Mouse (Mus musculus) granulocyte monocyte progenitor cell, adult 5-6 weeks (primary cell): ENCODE measurements at regions not wholly inside any gene's neighbourhood (a gene's known extent, or its start where the extent isn't known, plus 50 kb on each side); places are given as distances from the start of the nearest gene placed in this dataset.
A peak's percentile ranks its signal among the peaks of the same experiment; 100 is the strongest.

Experiments
- ATAC-seq: replicated peaks from 2 replicates; pipeline ENCODE4 v1.8.0; 2016; ENCODE audit warnings: mild to moderate bottlenecking, moderate TSS enrichment, inconsistent platforms; ENCODE audit not compliant: poor library complexity, severe bottlenecking

DNA sequence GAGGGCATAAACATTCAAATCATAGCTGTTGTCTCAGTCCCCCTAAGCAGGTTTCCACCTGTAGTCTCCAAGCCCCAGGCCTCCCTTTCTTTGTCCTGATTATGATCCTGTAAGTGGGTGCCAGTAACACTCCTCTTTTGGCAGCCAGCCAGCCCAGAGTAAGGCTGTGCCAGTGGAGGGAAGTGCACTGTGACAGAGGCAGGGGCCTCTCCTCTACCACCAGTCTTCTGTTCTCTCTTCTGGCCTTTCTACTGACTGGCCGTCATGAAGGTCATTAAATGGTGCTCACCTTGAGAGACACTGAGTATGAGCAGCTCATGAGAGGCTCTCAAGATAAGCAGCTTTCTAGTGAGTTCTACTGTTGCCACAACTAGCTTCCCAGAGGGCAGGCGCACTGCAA, 63.5 kb upstream of the Met start:
- peak; percentile 62 for ATAC-seq

DNA sequence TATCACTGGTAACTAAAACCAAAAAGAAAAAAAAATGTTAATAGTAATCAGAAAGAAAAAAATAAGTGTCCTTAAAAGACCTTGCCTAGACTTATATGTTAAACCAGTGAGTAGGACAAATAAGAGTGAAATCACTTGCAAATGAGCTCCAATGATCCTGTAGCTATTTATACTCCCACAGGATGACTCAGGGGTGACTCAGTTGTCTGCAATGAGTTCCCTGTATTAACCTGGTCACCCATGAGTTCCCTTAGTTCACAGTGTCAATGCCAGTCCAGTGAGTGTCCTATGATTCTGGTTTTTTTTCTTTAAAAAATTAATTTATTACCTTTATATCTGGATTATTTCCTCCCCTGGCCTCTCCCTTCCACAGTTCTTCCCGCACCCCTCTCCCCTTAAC, 55.5 kb upstream of the Met start:
- ATAC-seq = no peak

DNA sequence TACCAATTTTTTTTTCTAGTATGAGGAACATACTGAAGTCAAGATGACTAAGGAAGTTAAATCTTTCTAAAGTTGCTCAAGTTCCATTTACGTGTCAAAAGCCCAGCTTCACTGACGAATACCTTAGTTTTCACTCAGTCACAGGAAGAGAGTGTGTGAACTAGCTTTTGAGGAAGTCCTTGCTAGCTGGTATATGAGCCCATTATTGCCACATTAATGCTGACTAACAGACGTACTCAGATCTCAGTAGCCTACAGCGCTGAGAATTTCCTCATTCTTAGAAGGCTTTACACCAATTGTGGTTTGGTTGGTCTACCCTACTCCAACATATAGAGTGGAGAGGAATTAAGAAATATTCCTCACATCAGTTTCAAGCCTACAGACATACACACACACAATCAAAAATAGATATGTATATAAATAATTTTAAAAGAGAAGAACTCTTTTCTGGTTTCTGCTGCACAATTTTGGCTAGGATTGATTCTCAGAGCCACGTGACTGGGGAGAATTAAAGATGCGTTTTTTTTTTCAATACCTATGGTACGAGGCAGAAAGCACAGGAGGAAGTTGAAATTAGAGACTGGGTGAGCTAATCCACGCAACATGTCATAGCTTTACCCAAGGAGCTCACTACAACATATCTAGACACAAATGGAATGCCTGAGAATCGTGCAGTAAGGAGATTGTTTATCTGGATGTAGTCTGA, 53.7 kb upstream of the Met start:
- ATAC-seq = peak; percentile 91

DNA sequence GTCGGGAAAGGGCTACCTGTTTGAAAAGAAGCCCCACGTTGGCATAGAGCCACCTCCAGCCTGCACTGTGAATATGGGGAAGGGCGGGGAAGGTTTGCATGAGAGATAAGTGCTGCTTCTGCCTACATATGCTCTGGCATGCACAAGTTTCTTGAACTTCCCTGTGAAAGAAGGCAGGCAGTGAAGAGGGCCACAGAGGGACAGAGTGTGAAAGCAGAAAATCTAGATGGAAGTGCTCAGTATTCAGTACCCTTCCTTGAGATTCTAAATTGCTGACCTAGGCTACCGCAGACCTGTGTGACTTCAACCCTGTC, 53.2 kb upstream of the Met start:
- ATAC-seq = peak; percentile 52
